Mouse (Mus musculus) cerebellum, postnatal 14 days (tissue): ENCODE measurements around the gene Tbl1xr1.

Experiments
- DNase-seq, 2 experiments: peaks; one replicate each; pipeline ENCODE4 v3.0.0; 2021; ENCODE audit warnings: mixed read lengths in 2 of 2

Tbl1xr1 gene

GRCm38 (mm10) chr3:22090431-22091265 is 14.2 kb downstream of the Tbl1xr1 start:
- DNase-seq: peak; percentile 26 to 40

- no peak for DNase-seq
Measured at GRCm38 (mm10) chr3:22091266-22091550, 14.8 kb downstream of the Tbl1xr1 start.

GRCm38 (mm10) chr3:22091681-22092080 is 15.2 kb downstream of the Tbl1xr1 start:
- no peak for DNase-seq

GRCm38 (mm10) chr3:22092784-22093183 is 16.3 kb downstream of the Tbl1xr1 start:
- no peak for DNase-seq

- no peak for DNase-seq
Measured at GRCm38 (mm10) chr3:22103986-22104515, 27.6 kb downstream of the Tbl1xr1 start.

GRCm38 (mm10) chr3:22105471-22105870 is 29.0 kb downstream of the Tbl1xr1 start:
- DNase-seq: no peak

GRCm38 (mm10) chr3:22108013-22108412 is 31.6 kb downstream of the Tbl1xr1 start:
- no peak for DNase-seq

GRCm38 (mm10) chr3:22109651-22110050 is 33.2 kb downstream of the Tbl1xr1 start:
- no peak for DNase-seq

GRCm38 (mm10) chr3:22113773-22114172 is 37.3 kb downstream of the Tbl1xr1 start:
- DNase-seq: no peak

GRCm38 (mm10) chr3:22115221-22115620 is 38.8 kb downstream of the Tbl1xr1 start:
- DNase-seq: no peak

- DNase-seq: no peak
Measured at GRCm38 (mm10) chr3:22115678-22116077, 39.2 kb downstream of the Tbl1xr1 start.

- DNase-seq: no peak
Measured at GRCm38 (mm10) chr3:22116188-22116587, 39.7 kb downstream of the Tbl1xr1 start.

- peak in 1 of 2 experiments; percentile 13 for DNase-seq
Measured at GRCm38 (mm10) chr3:22121741-22122140, 45.3 kb downstream of the Tbl1xr1 start.

GRCm38 (mm10) chr3:22123145-22123544 is 46.7 kb downstream of the Tbl1xr1 start:
- DNase-seq: no peak

- DNase-seq: no peak
Measured at GRCm38 (mm10) chr3:22126251-22126826, 49.9 kb downstream of the Tbl1xr1 start.

GRCm38 (mm10) chr3:22131277-22131676 is 54.8 kb downstream of the Tbl1xr1 start:
- DNase-seq: no peak

- no peak for DNase-seq
Measured at GRCm38 (mm10) chr3:22133626-22134025, 57.2 kb downstream of the Tbl1xr1 start.

- no peak for DNase-seq
Measured at GRCm38 (mm10) chr3:22137793-22138579, 61.5 kb downstream of the Tbl1xr1 start.

- no peak for DNase-seq
Measured at GRCm38 (mm10) chr3:22138580-22139099, 62.2 kb downstream of the Tbl1xr1 start.

GRCm38 (mm10) chr3:22140111-22140658 is 63.7 kb downstream of the Tbl1xr1 start:
- peak; percentile 14 to 36 for DNase-seq

GRCm38 (mm10) chr3:22141984-22142719 is 65.7 kb downstream of the Tbl1xr1 start:
- peak; percentile 15 to 20 for DNase-seq
